Mouse (Mus musculus): Measurements from ENCODE around the gene Sprr1b. TPM values are rescaled to one million over a fixed set of nuclear protein-coding genes. Genes with fewer than 3 reads are reported as not detected.

Sprr1b gene
- polyA plus RNA-seq, 1 experiment = not detected

DNA sequence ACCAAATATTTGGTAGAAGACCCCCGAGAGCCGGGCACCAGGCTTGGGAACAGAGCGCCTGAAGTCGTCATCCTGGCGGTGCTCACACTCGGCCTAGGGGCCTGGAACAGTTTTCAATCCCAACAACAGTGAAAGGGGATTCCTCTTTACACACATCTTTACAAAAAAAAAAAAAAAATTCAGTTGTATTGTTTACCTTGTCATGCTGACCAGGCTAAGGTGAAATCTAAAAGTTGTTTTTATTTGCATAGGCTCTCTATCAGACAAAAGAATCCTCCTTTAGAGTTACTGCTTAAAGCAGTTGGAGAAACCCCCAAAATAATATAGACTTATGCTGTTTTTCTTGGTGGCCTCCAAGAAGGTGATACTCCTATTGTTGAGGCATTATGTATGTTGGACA, 9.3 kb downstream of the Sprr1b start, which contains the start of gene Gm9774:
Gm9774 (minus strand) TSS at position 101 of the 400 bp plus-strand sequence.
- H3K27ac ChIP-seq (ENCODE audit: insufficient read depth, low read depth, low read length) = no peak within 1 kb of the TSS
- no peaks in the 10 kb centered on the region for H3K4me1 ChIP-seq (ENCODE audit: control insufficient read depth, insufficient read depth, low read length)
- no peak within 1 kb of the TSS for H3K4me3 ChIP-seq (ENCODE audit: insufficient read depth, low read length)
- TF ChIP-seq POLR2A (IDR thresholded peaks at IDR 0.05; ENCODE audit: borderline replicate concordance, low read depth, low read length) = no peak
- no peak for TF ChIP-seq CTCF (IDR thresholded peaks at IDR 0.05; ENCODE audit: low read depth, low read length)

DNA sequence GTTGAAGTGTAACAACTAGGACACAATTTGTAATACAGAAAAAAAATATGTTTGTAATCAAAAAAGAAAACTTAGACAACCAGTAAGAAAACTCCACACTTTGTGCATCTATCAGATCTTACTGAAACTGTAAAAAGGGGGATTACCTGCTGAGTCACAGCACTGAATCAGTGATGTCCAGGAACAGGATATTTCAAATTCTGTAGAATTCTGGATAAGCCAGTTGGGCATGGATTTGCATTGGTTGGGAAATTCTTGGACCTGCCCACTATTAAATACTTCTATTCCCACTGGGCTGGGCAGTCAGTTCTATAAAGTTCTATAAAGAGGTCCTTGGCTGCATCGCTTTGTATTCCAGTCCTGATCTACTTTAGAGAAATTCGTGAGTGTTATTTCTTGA, 20.8 kb downstream of the Sprr1b start, which contains the start of gene Sprr2j-ps:
Sprr2j-ps (plus strand) TSS at position 301 of the 400 bp plus-strand sequence.
- Histone ChIP-seq H3K4me1 (ENCODE audit: control insufficient read depth, insufficient read depth, low read length) (no peaks in the 10 kb centered on the region), H3K4me3 (ENCODE audit: insufficient read depth, low read length) (no peak within 1 kb of the TSS), H3K27ac (ENCODE audit: insufficient read depth, low read depth, low read length) (no peak within 1 kb of the TSS)
- TF ChIP-seq CTCF (IDR thresholded peaks at IDR 0.05; ENCODE audit: low read depth, low read length) (no peak), POLR2A (IDR thresholded peaks at IDR 0.05; ENCODE audit: borderline replicate concordance, low read depth, low read length) (no peak)

DNA sequence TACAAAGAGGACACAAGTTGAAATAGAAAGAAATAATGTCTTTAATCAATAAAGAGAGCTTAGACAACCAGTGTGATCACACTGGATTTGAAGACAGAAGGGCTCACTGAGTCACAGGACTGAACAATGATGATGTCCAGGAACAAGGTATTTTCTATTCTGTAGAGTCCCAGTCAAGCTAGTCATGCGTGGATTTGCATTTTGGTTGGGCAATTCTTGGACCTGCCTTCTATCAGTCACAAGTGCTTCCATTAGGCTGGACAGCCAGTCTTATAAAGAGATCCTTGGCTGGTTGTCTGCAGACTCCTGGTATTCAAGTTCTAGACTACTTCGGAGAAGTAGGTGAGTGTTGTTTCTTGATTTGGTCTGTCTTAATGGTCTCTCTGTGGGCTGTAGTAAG, 30.9 kb downstream of the Sprr1b start, which contains the start of gene Sprr2i:
Sprr2i (plus strand) TSS at position 301 of the 400 bp plus-strand sequence.
- Histone ChIP-seq H3K27ac (ENCODE audit: insufficient read depth, low read depth, low read length) (no peak within 1 kb of the TSS), H3K4me3 (ENCODE audit: insufficient read depth, low read length) (no peak within 1 kb of the TSS), H3K4me1 (ENCODE audit: control insufficient read depth, insufficient read depth, low read length) (no peaks in the 10 kb centered on the region)
- no peak for TF ChIP-seq POLR2A (IDR thresholded peaks at IDR 0.05; ENCODE audit: borderline replicate concordance, low read depth, low read length)
- no peak for TF ChIP-seq CTCF (IDR thresholded peaks at IDR 0.05; ENCODE audit: low read depth, low read length)

DNA sequence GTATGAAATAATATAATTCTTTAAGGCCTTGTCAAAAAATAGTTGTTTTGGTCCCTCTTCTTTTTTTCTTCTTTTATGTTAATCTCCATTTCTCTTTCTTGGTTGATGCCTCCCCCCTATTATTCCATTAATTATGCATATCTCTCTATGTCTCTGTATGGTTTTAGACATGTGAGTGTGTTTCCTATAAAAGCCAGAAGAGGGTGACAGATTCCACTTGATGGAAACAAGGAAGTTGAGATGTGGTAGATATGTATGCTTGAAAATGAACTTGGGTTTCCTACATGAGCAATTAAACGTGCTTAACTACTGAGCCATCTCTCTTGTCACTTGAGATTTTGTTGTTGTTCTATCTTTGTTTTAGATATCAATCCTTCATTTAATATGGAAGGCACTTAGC, 44.3 kb downstream of the Sprr1b start:
- H3K4me1 ChIP-seq (ENCODE audit: control insufficient read depth, insufficient read depth, low read length) = no peaks in the 10 kb centered on the region
- H3K4me3 ChIP-seq (ENCODE audit: insufficient read depth, low read length) = no peak overlapping the region
- TF ChIP-seq CTCF (IDR thresholded peaks at IDR 0.05; ENCODE audit: low read depth, low read length) = no peak
- TF ChIP-seq POLR2A (IDR thresholded peaks at IDR 0.05; ENCODE audit: borderline replicate concordance, low read depth, low read length) = no peak

More for the DNA sequence above, 44.3 kb downstream of the Sprr1b start:
- no peak overlapping the region for H3K27ac ChIP-seq (ENCODE audit: insufficient read depth, low read depth, low read length)

Other genes starting within 250 kb of the Sprr1b start
- gene Sprr2a1, start 223.0 kb downstream of the Sprr1b start, polyA plus RNA-seq (2012; ENCODE audit: insufficient read depth, insufficient read length, missing spikeins) = not detected in 2 replicates
- not detected in 2 replicates for gene Sprr2a2, start 222.9 kb downstream of the Sprr1b start, polyA plus RNA-seq (2012; ENCODE audit: insufficient read depth, insufficient read length, missing spikeins)
- not detected in 2 replicates for gene Sprr2a3, start 153.4 kb downstream of the Sprr1b start, polyA plus RNA-seq (2012; ENCODE audit: insufficient read depth, insufficient read length, missing spikeins)
- gene Sprr2b, start 122.2 kb downstream of the Sprr1b start, polyA plus RNA-seq (2012; ENCODE audit: insufficient read depth, insufficient read length, missing spikeins) = not detected in 2 replicates
- gene Sprr2d, start 99.6 kb downstream of the Sprr1b start, polyA plus RNA-seq (2012; ENCODE audit: insufficient read depth, insufficient read length, missing spikeins) = not detected in 2 replicates
- not detected in 2 replicates for gene Sprr2e, start 86.6 kb downstream of the Sprr1b start, polyA plus RNA-seq (2012; ENCODE audit: insufficient read depth, insufficient read length, missing spikeins)
- not detected in 2 replicates for gene Sprr2f, start 73.6 kb downstream of the Sprr1b start, polyA plus RNA-seq (2012; ENCODE audit: insufficient read depth, insufficient read length, missing spikeins)
- not detected in 2 replicates for gene Sprr2h, start 53.1 kb downstream of the Sprr1b start, polyA plus RNA-seq (2012; ENCODE audit: insufficient read depth, insufficient read length, missing spikeins)
- gene Sprr2i, start 30.8 kb downstream of the Sprr1b start, polyA plus RNA-seq (2012; ENCODE audit: insufficient read depth, insufficient read length, missing spikeins) = not detected in 2 replicates
- gene Sprr2j-ps, start 20.7 kb downstream of the Sprr1b start, polyA plus RNA-seq (2012; ENCODE audit: insufficient read depth, insufficient read length, missing spikeins) = not detected in 2 replicates
- 4.2 and 17.1 TPM in 2 replicates for gene Gm9774, start 9.4 kb downstream of the Sprr1b start, polyA plus RNA-seq (2012; ENCODE audit: insufficient read depth, insufficient read length, missing spikeins)
- not detected in 2 replicates for gene Sprr2k, start 6.2 kb downstream of the Sprr1b start, polyA plus RNA-seq (2012; ENCODE audit: insufficient read depth, insufficient read length, missing spikeins)
- gene Sprr3, start 19.9 kb upstream of the Sprr1b start, polyA plus RNA-seq (2012; ENCODE audit: insufficient read depth, insufficient read length, missing spikeins) = not detected in 2 replicates
- gene Sprr1a, start 47.1 kb upstream of the Sprr1b start, polyA plus RNA-seq (2012; ENCODE audit: insufficient read depth, insufficient read length, missing spikeins) = not detected in 2 replicates
- not detected in 2 replicates for gene Sprr4, start 61.7 kb upstream of the Sprr1b start, polyA plus RNA-seq (2012; ENCODE audit: insufficient read depth, insufficient read length, missing spikeins)
- not detected in 2 replicates for gene 2310046K23Rik, start 95.7 kb upstream of the Sprr1b start, polyA plus RNA-seq (2012; ENCODE audit: insufficient read depth, insufficient read length, missing spikeins)
- gene Ivl, start 134.9 kb upstream of the Sprr1b start, polyA plus RNA-seq (2012; ENCODE audit: insufficient read depth, insufficient read length, missing spikeins) = not detected in 2 replicates
- not detected in 2 replicates for gene Smcp, start 150.2 kb upstream of the Sprr1b start, polyA plus RNA-seq (2012; ENCODE audit: insufficient read depth, insufficient read length, missing spikeins)
- gene 2210017I01Rik, start 168.7 kb upstream of the Sprr1b start, polyA plus RNA-seq (2012; ENCODE audit: insufficient read depth, insufficient read length, missing spikeins) = not detected in 2 replicates
- gene Lce6a, start 182.9 kb upstream of the Sprr1b start, polyA plus RNA-seq (2012; ENCODE audit: insufficient read depth, insufficient read length, missing spikeins) = not detected in 2 replicates
- not detected in 2 replicates for gene Lce1a1, start 209.5 kb upstream of the Sprr1b start, polyA plus RNA-seq (2012; ENCODE audit: insufficient read depth, insufficient read length, missing spikeins)
- not detected in 2 replicates for gene Lce1b, start 218.1 kb upstream of the Sprr1b start, polyA plus RNA-seq (2012; ENCODE audit: insufficient read depth, insufficient read length, missing spikeins)
- gene Lce1a2, start 231.5 kb upstream of the Sprr1b start, polyA plus RNA-seq (2012; ENCODE audit: insufficient read depth, insufficient read length, missing spikeins) = not detected in 2 replicates
- not detected in 2 replicates for gene Lce1c, start 240.5 kb upstream of the Sprr1b start, polyA plus RNA-seq (2012; ENCODE audit: insufficient read depth, insufficient read length, missing spikeins)
- not detected in 2 replicates for gene Lce1d, start 248.4 kb upstream of the Sprr1b start, polyA plus RNA-seq (2012; ENCODE audit: insufficient read depth, insufficient read length, missing spikeins)